Mouse (Mus musculus) gastrocnemius, adult 8-10 months (tissue): ENCODE measurements around the gene Lrrc61. TPM values are rescaled to one million over a fixed set of nuclear protein-coding genes. Genes with fewer than 3 reads are reported as not detected.

ENCODE experiments used
- DNase-seq, 2 experiments: peaks; one replicate each; pipeline ENCODE4 v3.0.0; 2022; ENCODE audit warnings: low spot score in 2 of 2
- total RNA-seq, 4 experiments: library from RNA; stranded (reverse); gene quantifications; 2 replicates each; pipeline ENCODE4 v1.2.4; 2022

The Lrrc61 gene
- total RNA-seq, 4 experiments from 2014 or later: 20.8 to 25.0 (median 22.9) TPM

DNA sequence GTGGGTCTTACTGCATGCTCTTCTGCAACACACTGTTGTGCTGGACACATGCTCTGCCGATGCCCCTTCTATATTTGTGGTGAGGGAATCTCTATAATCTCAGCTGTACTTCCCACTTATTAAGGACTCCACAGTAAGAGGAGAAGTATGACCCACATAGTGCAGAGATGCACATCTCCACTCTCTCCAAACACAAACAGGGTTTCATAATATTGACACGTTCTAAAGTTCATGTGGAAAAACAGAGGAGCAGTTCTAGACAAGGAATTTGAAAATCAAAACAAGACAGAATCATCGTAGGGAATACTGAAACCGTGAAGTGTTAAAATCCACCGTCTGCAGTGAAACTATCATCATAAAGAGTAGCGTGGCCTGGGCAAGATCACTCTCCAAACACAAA, 37.3 kb downstream of the Lrrc61 start:
- no peak for DNase-seq

DNA sequence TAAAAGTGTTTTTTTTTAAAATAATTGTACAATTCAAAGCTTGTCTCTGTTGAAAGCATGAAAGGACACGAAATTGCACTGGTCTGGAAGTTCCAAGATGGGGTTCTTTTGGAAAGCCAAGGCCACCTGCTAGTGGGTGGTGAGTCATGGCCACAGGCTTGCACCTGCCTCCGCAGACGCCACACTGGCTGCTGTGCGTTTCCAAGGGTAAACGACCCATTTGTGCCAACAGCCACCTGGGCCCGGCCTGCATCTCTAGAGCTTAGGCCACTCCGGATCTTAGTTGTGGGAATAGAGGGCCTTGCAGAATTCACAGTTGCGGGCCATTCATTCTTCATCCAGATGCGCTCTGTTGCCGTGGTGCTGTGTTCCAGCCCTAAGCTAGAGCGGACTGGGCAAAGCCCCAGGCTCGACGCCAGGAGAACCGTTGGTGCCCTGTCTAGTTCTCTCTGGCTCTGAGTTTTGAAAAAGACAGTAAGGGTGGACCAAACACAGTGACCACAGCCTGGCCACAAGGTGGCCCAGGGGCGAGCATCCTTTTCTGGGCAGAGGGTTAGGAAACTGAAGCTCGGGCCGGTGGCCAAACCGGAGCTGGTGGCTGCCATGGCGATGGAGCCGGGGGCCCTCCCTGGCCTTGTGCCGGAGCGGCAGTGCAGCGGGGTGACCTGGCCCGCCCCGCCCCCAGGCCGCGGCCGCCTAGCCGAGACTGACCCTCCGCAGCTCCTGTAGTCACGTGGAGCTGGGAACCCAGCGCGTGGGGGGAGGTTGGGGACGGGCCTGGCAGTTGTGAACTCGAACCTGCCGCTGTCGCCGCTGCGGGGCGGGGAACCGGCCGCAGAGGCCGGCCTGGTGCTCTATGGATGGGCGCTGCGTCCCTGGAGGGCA, 38.8 kb downstream of the Lrrc61 start, which contains the start of the genes Repin1 and Gm44965:
Gene Repin1 (plus strand): TSS at position 726 of the 885 bp plus-strand sequence.
Gene Gm44965 (plus strand): TSS at position 784 of the 885 bp plus-strand sequence.
- DNase-seq: peak; percentile 92 to 93

DNA sequence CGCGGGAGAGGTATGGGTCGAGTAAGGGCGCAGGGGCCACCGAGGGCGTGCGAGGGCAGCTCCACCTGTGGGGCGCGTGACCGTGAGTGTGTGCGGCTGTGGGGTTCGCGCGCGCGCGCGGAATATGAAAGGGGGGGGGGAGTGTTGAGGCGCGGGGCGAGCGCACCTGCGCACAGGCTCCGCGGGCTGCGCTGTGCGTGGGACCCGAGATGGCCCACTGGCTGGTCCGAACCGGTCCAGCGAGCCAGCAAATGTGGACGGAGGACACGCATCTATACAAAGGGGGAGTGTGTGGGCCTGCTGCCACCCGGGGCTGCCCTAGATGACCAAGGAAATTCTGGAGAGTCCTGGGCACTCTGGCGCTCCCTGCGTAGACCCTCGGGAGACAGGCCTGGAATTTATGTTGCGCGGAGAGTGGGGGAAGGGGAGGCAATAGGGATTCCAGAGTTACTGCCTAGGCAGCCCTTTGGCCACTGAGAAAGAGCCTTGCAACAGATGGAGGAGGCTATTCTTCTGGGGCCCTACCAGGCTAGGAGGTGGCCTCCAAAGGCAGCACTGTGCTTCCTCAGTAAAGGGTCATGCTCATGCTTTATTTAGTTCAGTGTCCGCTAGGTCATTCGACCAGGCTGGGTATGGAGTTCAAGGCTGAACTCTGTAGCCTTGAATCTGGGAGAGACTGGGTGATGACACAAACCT, 39.6 kb downstream of the Lrrc61 start:
- peak; percentile 27 to 40 for DNase-seq

DNA sequence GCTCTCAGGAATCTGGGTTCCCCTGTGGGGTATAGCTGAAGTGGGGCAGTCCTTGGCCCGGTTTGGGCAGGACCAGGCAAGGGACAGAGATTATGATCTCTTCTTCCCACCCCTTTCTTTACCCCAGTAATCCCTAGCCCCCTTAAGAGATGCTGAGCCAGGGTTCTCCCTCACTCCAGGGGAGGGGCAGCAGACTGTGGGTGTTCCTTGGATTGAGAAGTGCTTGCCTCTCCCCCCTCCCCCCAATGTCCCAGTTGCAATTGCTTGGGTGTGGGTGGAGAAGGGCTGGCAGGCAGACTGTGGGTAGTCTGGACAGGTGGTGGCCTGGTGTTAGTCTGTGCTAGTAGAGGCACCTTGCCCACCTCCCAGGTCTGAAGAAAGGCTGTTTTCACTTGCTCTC, 40.7 kb downstream of the Lrrc61 start:
- no peak for DNase-seq

DNA sequence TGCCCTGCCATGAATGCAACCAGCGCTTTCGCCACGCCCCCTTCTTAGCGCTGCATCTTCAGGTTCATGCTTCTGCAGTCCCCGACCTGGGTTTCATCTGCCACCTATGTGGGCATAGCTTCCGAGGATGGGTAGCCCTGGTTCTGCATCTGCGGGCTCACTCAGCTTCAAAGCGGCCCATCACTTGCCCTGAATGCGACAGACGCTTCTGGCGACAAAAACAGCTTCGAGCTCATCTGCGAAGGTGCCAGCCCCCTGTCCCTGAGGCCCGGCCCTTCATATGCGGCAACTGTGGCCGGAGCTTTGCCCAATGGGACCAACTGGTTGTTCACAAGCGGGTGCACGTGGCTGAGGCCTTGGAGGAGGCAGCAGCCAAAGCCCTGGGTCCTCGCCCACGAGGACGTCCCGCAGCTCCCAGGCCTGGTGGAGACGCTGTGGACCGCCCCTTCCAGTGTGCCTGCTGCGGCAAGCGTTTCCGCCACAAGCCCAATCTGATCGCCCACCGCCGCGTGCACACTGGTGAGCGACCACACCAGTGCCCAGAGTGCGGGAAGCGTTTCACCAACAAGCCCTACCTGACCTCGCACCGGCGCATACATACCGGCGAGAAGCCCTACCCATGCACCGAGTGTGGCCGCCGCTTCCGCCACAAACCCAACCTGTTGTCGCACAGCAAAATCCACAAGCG, 42.1 kb downstream of the Lrrc61 start:
- no peak for DNase-seq

DNA sequence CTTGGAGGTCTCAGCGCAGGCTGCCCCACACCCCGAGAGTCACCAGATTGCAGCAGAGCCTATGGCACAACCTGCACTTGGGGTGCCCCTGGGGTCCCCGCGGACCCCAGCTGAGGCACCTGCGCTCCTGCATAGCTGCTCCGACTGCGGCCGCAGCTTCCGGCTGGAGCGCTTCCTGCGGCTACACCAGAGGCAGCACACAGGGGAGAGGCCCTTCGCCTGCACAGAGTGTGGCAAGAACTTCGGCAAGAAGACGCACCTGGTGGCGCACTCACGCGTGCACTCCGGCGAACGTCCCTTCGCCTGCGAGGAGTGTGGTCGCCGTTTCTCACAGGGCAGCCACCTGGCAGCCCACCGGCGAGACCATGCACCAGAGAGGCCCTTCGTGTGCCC, 42.6 kb downstream of the Lrrc61 start:
- DNase-seq: no peak

DNA sequence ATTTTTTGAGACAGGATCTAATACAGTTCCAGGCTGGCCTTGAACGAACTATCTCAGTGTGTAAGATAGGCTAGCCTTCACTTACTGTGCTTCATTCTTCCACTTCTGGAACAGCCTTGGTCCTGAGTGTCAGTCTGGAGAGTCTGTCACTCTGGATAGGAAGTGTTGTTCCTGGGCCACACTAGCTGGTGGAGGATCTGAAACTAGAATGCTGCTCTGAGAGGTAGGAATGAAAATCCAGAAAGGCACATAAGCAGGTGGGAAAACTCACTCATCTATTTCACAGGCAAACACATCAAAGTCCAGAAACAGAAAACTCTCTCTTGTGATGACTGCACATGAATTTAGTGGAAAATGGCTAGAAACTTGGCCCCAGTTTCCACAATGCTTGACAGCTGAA, 46.0 kb downstream of the Lrrc61 start:
- DNase-seq: no peak

DNA sequence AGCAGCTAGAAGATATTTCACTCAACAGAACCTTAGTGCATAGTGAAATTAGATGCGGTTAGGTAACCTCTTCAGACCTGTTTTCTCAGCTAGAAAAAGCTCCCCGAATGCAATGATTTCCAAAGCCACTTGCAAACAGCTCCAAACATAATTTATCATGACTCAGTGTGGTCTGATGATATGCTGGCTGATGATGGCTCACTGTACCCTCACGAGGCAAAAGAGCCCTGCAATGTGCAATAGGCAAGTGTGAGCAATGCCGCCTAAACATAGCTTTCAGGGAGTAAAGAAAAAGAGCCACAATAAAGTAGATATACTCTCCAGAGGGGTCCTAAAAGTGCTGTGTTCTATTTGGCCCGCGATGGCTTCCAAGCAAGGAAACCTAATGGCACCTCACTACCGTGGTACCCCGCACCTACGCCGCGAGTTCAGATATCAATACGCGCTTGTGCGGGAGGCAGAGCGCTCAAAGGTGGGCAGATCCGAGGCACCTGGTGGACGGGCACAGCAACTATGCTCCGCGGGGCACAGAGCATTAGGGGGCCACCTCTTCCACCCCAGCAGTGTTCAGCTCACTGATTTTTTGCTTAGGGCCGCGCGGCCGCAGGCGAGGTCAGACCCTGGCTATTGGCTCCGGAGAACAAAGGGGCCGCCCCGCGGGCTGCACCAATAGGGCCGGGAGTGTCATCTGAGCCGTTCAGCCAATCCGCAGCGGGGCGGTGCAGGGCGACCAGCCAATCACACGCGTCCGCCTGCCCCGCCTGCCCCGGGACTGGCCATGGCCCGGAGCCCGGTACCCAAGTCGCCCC, 46.9 kb downstream of the Lrrc61 start, which contains the start of gene Zfp775:
Gene Zfp775 (plus strand): TSS at position 793 of the 809 bp plus-strand sequence.
- peak; percentile 96 to 98 for DNase-seq

DNA sequence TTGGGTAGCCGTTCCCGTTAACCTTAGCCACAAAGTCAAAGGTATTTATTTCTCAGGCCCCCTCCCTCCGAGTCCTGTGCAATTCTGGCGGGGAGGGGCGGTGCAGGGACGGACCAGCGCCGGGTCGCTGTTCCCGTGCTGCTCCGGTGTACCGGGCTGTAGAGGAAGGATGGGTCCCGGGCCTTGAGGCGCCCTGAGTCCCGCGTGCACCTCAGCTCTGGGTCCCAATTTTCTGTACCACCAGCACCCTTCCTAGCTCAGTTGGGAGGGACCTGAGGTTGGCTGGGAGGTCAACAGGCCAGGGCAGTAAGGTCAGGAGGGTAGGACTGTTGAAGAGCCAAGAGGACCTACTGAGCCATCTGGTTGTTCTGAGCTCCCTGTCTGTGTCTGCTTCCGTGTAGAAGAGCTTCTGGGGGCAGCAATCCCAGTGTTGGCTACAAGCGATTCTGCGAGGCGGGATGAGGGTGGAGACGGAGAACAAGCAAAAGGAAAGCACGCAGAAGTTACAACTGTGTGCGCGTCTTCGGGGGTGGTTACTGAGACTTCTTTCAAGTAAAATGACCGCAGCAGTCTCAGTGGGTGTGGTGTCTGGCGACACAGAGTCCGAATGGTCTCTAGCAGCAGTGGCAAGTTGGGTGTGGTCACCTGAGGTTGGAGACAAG, 47.6 kb downstream of the Lrrc61 start:
- DNase-seq: no peak

DNA sequence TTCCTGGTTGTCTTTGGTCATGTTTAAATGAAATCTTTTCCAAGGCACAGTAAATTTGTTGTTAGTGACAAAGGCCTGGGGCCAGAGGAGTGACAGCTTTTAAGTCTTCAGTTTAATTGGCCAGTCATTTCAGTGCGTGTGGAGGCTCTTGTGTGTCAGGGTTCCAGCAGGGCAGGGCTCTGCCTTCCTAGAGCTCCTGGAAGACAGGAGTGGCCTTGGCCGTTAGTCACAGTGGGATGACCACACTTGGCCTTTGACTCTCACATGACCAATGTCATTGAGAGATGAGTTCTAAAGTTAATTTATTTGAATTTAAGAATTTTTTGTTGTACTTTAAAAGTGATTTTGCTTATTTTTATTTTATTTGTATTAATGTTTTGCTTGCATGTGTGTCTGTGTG, 53.5 kb downstream of the Lrrc61 start:
- DNase-seq: no peak

DNA sequence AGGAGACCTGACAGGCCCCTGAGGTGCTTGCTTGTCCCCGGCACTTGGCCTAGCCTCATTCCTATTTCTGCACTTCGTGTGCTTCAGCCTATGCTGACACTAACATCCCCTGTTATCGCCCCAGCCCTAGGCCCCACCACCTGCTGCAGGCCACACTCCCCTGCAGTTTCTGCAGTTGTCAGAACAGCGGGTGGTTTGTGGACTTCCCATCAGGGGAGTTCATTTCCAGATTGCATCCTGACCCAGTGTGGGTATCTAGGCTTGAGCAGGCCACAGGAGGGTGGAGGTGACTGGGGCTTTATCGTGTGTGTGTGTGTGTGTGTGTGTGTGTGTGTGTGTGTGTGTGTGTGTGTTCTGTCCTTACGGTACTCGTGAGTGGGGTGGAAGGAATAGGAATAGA, 54.9 kb downstream of the Lrrc61 start:
- no peak for DNase-seq

DNA sequence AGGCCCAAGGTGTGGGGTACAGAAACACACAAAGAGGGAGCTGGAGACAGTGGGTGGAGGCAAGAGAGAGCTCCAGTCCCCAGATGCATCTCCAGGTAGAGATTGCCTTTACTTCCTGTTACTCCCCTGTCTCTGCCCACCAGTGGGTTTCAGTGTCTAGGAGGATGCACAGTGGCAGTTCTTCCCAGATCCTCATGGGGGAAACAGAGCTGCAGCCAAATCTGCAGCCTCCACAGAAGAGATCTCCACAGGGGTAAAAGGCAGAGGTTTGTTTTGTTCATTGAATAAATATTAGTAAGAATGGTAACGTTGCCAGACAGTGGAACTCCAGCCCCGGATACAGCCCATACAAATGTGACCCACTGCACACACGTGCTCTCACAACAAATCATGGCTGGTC, 56.1 kb downstream of the Lrrc61 start:
- DNase-seq: no peak

DNA sequence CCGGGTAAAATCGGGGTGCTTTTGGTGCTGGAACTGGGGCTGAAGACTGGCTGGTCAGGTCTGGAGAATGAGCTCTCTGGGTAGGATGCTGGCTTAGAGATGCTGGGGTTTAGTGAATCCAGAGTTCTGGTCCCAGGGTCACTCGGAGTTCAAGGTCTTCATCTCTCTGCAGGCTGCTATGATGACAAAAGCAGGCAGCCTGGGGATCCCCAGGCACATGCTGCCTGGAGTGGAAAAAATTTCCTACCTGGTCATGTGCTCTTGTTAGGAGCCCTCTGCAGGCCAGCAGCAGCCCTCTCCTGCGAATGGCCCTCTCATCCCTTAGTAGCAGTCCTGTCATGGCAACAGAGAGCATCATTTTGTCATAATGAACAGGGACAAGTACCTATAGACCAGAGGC, 58.9 kb downstream of the Lrrc61 start:
- no peak for DNase-seq

DNA sequence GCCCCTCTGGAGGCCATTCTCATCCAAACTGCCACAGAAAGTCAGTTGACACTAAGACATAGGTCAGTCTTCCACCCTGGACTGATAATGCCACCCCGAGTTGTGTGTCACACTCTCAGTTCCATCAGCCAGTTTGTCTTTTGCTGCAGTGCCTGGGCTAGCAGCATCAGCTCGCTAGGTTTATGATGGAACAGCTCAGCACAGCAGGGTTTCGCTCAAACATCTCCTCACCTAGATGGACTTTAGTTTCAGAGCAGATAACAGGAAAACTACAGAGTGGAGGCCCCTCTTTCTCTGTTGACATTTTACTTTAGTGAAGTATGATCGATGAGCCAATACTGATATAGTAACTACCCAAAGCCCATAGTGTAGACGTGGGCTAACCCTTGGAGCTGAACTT, 60.2 kb downstream of the Lrrc61 start:
- no peak for DNase-seq

DNA sequence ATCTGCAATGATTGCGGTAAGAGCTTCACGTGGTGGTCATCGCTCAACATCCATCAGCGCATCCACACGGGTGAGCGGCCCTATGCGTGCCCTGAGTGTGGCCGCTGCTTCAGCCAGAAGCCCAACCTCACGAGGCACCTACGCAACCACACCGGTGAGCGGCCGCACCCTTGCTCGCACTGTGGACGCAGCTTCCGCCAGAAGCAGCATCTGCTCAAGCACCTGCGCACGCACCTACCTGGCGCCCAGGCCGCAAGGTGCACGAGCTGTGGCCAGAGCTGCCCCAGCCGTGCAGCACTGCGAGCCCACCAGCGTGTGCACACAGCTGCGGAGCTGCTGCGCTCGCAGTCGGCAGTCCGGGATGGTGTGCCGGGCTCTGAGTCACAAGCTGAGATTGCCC, 65.4 kb downstream of the Lrrc61 start:
- DNase-seq: no peak

Other genes starting within 250 kb of the Lrrc61 start
- gene Krba1, start 159.2 kb upstream of the Lrrc61 start, total RNA-seq: 10 to 100 TPM; 15.6 to 18.6 (median 18.1) TPM
- 10 to 100 TPM; 42.9 to 63.5 (median 51.4) TPM for gene Zfp467, start 109.0 kb upstream of the Lrrc61 start, total RNA-seq
- gene Sspo, start 106.6 kb upstream of the Lrrc61 start, total RNA-seq: 1 to 10 TPM in 1 of 4 experiments, under 1 TPM in 3; 0.24 to 1.1 (median 0.37) TPM
- 10 to 100 TPM; 41.6 to 49.2 (median 43.6) TPM for gene Atp6v0e2, start 17.2 kb upstream of the Lrrc61 start, total RNA-seq
- gene Rarres2, start 18.0 kb downstream of the Lrrc61 start, total RNA-seq: 10 to 100 TPM in 2 of 4 experiments, 1 to 10 TPM in 2; 7.5 to 24.6 (median 14.4) TPM
- gene Gm45021, start 34.8 kb downstream of the Lrrc61 start, total RNA-seq: not detected
- gene Repin1, start 39.1 kb downstream of the Lrrc61 start, total RNA-seq: 10 to 100 TPM; 28.9 to 35.0 (median 33.6) TPM
- gene Gm44965, start 39.1 kb downstream of the Lrrc61 start, total RNA-seq: 1 to 10 TPM in 2 of 4 experiments, not detected in 2; 4.4 to 9.4 TPM
- 10 to 100 TPM in 2 of 4 experiments, 1 to 10 TPM in 2; 8.8 to 12.1 (median 9.9) TPM for gene Zfp775, start 47.3 kb downstream of the Lrrc61 start, total RNA-seq
- gene AI854703, start 72.0 kb downstream of the Lrrc61 start, total RNA-seq: 1 to 10 TPM in 1 of 4 experiments, under 1 TPM in 3; 0.56 to 1.2 (median 0.71) TPM
- 1 to 10 TPM; 1.3 to 2.0 (median 1.5) TPM for gene Gimap8, start 92.4 kb downstream of the Lrrc61 start, total RNA-seq
- gene Gimap9, start 121.3 kb downstream of the Lrrc61 start, total RNA-seq: 1 to 10 TPM in 1 of 4 experiments, under 1 TPM in 3; 0.40 to 1.0 (median 0.62) TPM
- gene Gimap4, start 129.8 kb downstream of the Lrrc61 start, total RNA-seq: 1 to 10 TPM; 2.5 to 4.5 (median 3.9) TPM
- 1 to 10 TPM; 8.4 to 9.9 (median 9.1) TPM for gene Gimap6, start 153.4 kb downstream of the Lrrc61 start, total RNA-seq
- gene Gm28053, start 163.8 kb downstream of the Lrrc61 start, total RNA-seq: 1 to 10 TPM in 3 of 4 experiments, not detected in 1; 1.2 to 2.4 (median 1.4) TPM
- not detected for gene Gimap7, start 163.8 kb downstream of the Lrrc61 start, total RNA-seq
- 1 to 10 TPM; 1.5 to 3.1 (median 2.2) TPM for gene Gimap1, start 184.3 kb downstream of the Lrrc61 start, total RNA-seq
- gene Gimap5, start 191.4 kb downstream of the Lrrc61 start, total RNA-seq: 1 to 10 TPM in 3 of 4 experiments, under 1 TPM in 1; 0.82 to 1.5 (median 1.2) TPM
- gene Gimap3, start 216.1 kb downstream of the Lrrc61 start, total RNA-seq: not detected